Mouse (Mus musculus) cerebellum, adult 18-20 months (tissue): ENCODE measurements around the gene Prss38.
"Not testable (repeated sequence)": the region's sequence is repeated elsewhere in the genome, so short reads cannot be mapped to it uniquely, and the experiment has no call there.

Source experiments
- DNase-seq, 2 experiments: peaks; one replicate each; pipeline ENCODE4 v3.0.0; 2021

Gene Prss38

DNA sequence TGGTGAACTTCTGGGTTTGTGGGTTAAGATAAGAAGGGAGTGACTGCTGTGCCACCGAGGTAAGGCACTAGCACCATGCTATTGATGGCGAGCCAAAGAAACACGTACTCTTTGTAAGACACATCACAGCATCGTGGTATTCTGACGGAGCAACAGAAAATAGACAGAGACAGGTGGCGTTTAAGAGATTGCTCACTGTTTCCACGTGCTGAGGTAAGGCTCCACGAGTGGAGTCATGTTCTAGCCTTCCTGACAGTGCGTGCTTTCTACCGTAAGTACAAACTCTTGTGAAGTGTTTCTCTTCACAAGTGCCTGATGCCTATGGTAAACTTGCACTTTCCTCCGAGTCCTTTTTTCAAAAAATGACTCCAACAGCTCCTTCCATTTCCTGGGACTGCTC, 5.6 kb downstream of the Prss38 start:
- DNase-seq, result no peak

DNA sequence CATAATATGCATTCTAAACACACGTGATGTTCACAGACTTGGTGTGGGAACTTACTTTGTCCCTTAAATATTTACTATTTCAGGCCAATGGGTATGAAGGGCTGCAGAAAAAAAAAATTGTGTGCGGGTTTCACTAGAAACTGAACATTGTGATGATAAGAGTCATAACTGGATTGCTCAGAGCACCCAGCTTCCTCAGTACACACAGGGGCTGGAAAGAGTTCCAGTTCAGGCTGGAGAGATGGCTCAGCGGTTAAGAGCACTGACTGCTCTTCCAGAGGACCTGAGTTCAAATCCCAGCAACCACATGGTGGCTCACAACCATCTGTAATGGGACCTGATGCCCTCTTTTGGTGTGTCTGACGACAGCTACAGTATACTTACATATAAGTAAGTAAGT, 7.5 kb downstream of the Prss38 start:
- not testable (repeated sequence) for DNase-seq

GRCm38 (mm10) chr11:59366633-59367032, 8.8 kb downstream of the Prss38 start:
- DNase-seq, result no peak

DNA sequence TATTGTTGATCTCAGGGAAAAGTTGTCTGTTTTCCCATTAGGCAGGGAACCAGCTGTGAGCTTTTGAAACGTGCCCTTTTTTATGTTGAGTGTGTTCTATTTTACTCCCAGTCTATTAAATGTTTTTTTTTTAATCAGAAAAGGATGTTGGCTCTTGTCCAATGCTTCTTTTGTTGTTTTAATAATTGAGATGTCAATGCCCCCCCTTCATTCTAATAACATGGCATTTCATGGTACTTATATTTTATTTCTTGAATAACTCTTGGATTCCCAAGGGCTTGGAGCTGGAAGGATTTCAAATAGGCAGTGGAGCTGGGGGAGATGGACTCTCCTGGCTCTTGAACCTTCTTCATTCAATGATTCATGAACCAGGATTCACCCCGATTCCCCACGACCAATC, 9.4 kb downstream of the Prss38 start:
- no peak for DNase-seq

GRCm38 (mm10) chr11:59364417-59364816, 11.0 kb downstream of the Prss38 start:
- DNase-seq, result no peak

DNA sequence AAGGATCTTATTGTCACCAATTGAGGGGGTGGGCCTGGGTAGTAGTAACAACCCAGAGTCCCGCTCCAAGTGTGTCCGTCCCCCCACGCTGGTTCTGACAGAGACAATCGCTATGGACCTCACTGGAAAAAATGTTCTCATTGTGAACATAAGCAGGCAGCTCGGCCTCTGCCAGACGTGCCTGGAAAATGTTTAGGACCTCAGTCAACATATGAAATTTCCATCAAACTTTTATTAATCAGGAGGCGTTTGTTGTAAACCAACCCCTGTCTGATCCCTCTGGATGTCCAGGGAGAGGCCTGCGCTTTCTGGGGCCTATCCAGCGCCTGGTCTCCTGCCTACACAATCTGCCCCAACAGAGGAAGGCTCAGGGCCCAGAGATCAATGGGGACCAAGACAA, 11.4 kb downstream of the Prss38 start:
- no peak for DNase-seq

GRCm38 (mm10) chr11:59361291-59361690, 14.2 kb downstream of the Prss38 start:
- no peak for DNase-seq

- DNase-seq, result no peak
Measured at GRCm38 (mm10) chr11:59356874-59357289, 18.6 kb downstream of the Prss38 start.

- DNase-seq, result no peak
Measured at GRCm38 (mm10) chr11:59354793-59355192, 20.7 kb downstream of the Prss38 start.

DNA sequence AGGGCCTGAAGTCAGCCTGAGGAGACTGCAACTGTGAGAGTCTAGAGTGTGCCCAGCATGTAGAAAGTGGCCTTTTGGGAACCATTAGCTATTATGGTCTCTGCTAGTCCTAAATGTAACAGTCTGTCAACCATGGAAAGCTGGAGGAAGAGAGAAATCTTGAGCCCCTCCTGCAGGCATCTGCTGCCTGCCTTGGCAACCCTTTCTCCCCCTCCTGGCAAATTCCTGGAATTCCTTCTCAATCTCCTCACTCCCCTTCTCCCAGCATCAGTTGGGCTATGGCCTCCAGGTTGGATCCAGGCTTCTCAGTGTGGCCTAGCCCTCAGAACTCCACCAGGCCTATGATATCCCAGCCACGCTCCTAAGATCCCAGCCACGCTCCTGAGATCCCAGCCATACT, 25.1 kb downstream of the Prss38 start:
- DNase-seq, result no peak

- no peak for DNase-seq
Measured at GRCm38 (mm10) chr11:59346166-59346910, 29.1 kb downstream of the Prss38 start.

GRCm38 (mm10) chr11:59342956-59343355, 32.5 kb downstream of the Prss38 start:
- no peak for DNase-seq

DNA sequence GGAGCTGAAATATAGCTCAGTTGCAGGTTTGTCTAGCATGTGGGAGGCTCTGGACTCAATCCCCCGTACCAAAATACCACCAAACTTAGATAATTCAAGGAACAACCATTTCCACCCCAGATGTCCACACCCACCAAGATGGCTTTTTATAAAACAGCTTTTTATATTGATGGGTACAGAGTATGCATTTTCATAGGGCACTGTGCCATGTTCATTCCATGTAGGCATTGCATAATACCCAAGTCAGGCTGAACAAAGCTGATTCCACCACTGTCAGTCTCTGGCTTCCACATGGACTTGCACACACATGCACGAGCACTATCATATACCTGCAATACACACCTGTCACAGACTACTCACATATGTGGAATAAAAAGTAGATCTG, 36.7 kb downstream of the Prss38 start:
- no peak for DNase-seq

DNA sequence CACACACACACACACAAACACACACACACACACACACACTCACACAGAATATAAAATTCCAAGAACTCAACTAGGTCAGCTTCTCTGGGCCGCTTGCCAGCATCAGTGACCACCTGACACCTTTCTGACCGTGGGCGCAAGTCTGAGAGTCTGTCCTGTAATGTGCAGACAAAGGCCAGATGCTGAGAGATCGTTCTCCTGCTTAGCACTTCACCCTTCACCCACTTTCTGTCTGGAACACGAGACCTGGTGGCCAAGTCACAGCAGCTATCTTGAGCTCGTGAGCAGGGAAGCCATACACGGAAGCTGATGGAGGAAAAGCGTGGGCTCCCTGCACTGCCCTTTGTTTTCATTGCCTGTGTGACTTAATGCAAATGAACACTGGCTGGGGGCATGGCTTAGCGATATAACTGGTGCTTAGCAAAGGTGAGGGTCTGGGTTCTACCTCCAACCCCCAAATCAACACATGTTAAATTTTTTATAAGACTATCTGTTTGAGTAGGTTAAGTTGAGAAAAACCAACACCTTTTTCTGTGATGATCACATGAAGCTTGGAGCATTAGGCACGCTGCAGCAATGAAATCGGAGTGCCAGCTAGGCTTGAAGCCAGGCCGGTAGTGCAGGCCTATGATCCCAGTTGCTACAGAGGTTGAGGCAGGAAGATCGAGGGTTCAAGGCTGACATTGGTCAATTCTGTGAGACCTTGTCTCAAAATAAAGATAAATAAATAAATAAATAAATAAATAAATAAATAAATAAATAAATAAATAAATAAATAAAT, 37.3 kb downstream of the Prss38 start:
- DNase-seq, result peak in 1 of 2 experiments; percentile 14

DNA sequence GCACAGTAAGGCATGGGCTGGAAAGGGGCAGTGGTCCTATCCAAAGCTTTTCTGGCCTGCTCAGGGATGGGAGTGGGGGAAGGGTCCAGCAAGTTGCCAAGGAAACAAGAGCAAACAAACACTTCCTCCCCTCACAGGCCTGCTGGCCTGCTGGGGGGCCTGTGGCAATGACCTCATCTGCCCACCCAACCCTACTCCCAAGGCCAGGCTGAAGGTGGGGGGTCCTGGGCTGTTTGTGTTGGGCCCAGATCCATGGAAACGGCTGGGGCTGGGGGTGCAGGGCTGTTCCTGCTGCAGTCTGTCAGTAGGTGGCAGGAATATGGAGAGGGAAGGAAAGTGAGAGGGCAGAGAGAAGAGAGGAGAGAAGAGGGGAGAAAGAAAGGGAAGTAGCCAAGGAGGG, 39.1 kb downstream of the Prss38 start:
- no peak for DNase-seq

- no peak for DNase-seq
Measured at GRCm38 (mm10) chr11:59335942-59336341, 39.5 kb downstream of the Prss38 start.

DNA sequence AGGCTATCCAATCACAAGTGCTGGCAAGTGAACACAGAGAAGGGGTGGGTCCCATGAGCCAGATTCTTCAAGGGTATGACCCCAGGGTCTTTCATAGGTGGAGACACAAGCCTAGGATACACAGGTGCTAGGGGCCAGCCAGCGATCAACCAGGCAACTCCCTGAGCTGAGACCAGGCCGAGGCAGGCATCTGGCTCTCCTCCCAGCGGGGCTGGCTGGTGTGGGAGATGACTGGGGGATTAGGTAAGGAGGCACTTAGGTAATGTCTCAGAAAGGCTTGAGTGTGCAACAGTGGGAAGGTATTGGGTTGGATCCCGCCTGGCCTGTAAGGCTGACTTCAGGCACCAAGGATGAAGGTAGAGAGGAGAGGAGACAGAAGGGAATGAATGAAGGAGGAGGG, 40.3 kb downstream of the Prss38 start:
- DNase-seq, result no peak

- no peak for DNase-seq
Measured at GRCm38 (mm10) chr11:59332938-59333337, 42.5 kb downstream of the Prss38 start.

GRCm38 (mm10) chr11:59331167-59331869, 44.1 kb downstream of the Prss38 start:
- DNase-seq, result no peak

GRCm38 (mm10) chr11:59330560-59330959, 44.9 kb downstream of the Prss38 start:
- peak; percentile 53 to 68 for DNase-seq

- DNase-seq, result no peak
Measured at GRCm38 (mm10) chr11:59329616-59330015, 45.8 kb downstream of the Prss38 start.

GRCm38 (mm10) chr11:59327625-59328024, 47.8 kb downstream of the Prss38 start:
- DNase-seq, result no peak

DNA sequence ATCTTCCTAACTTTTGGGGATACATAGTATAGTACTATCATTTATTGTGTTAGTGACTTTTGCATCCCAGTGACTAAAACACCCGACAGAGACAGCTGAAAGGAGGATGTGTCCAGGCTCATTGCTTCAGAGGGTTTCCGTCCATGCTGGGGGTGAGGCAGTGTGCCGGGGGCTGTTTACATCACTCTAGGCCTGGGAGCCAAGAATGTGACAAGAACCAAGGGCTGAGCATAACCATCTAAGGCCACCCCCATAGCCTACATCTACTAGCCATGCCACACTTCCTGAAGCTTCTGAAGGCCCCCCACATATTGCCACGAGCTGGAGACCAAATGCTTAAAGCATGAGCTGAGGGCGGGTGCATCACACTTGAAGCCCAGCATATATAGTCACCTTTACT, 50.7 kb downstream of the Prss38 start:
- DNase-seq, result no peak

DNA sequence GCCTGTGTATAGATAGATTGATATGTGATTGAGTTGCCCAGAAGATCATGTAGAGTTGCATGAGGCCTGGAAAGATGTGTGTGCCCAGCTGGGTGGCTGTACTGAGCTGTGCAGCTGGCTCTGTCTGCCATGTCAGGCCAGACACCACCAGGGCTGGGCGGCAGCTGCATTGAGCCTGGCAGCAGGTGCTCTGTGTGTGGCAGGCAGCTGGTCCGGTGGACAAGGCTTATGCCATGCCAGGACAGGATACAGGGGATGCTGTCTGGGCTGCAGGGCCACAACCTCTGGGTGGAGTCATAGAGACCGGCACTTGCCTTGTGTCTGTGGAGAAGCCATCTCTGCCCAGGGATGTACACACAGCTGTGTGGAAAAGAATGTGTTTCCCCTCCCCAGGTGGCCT, 52.5 kb downstream of the Prss38 start:
- no peak for DNase-seq
